Mouse (Mus musculus) monocyte, adult 5-6 weeks (primary cell): ENCODE measurements at regions not wholly inside any gene's neighbourhood (a gene's known extent, or its start where the extent isn't known, plus 50 kb on each side); places are given as distances from the start of the nearest gene placed in this dataset.

Experiments
- ATAC-seq: fragments of 153-309, 156-312 bp; replicated peaks from 2 replicates; pipeline ENCODE4 v1.8.0; 2017; ENCODE audit warnings: mild to moderate bottlenecking; ENCODE audit not compliant: low TSS enrichment, insufficient number of reproducible peaks, severe bottlenecking, poor library complexity, low FRiP score

DNA sequence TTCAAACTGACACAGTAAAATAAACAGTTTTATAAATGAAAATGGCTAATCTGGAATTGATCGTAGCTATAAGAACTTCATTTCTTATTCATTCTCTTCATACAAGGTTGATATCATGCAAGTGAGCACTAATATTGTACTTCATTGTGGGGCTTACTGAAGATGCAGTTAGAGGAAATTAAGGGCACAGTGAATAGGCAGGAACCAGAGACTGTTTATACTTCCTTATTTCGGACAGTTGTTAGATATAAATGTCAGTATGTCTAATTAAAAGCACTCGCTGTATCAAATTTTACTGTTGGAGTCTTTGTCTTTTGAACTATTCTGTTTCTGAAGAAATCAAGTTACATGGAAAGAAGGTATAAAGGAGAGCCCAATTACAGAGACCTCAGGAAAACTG is 208.5 kb upstream of the Pkn2 start:
- ATAC-seq: no peak

DNA sequence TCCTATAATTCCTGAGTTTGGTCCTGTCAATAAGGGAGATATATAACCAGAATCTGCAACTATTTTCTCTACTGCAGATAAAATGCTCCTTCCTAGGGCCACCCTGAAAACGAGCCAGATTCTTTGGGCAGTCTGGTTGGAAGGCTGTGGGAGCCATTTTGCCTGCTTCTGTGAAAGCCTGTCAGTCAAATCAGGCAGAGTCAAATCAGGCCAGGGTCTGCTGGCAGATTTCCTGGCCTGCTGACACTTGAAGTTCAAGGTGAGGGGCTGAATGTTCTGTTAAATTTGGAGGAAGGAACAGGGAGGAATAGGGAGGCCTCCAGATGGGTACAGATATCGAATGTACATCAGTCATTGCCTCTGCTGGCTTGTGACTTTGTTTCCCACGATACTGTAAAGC is 206.0 kb upstream of the Pkn2 start:
- ATAC-seq: no peak

DNA sequence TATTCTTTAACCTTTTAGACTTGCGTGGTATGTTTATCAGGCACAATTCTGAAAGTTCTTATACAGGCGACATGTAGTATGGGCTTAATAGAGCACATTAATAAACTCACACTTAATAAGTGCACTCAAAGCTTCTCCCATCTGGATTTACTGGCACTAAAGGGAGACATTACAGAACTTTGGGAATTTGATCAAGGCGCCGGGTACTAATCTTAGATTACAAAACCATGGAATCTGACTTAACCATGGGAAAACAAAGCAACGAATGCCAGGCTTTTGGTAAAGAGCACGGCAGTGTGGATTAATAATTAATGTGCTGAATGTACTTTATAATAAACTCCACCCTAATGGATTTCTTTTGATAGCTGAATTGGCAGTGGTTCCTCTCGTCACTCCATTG is 196.5 kb upstream of the Pkn2 start:
- ATAC-seq: no peak

DNA sequence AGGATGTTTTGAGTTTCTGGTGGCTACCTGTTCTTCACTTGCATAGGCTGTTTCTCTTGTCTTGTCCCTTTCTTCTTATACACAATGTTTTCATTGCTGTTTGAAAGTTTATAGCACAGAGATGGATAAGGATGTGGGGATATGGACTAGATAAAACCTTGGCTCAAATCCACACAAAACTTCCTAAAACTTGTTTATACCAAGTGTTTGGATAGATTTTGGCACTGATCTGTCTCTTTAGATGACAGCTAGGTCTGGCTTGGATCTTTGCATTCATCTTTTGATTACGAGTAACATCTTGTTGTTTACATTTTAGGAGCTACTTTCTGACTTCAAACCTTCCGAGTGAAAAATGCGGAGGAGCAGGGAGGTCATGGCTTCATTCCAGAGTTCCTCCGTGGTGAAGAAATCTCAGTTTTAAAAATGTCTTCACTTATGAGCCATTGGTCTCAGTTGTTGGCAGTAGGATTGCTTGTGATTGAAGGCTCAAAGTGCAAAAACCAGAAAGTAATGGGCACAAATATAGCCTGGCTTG is 190.1 kb upstream of the Pkn2 start:
- no peak for ATAC-seq

DNA sequence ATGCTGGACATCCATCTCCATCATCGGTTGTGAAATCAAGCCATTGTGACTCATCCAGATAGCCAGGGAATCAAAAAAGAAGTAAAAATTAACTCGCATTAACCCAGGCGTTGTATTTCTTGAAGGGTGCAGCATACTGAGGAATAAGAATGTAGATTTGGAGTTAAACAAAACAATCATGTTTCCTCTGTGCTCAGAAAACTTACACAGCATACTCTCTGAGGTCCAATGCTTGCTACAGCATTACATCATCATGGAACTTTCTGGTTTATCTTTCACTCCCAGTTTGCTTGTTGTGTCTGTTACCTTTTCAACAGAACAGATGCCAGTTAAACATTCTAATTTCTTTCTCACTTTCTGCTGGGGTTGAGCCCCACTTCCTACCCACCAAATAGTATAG is 173.1 kb upstream of the Pkn2 start:
- no peak for ATAC-seq

DNA sequence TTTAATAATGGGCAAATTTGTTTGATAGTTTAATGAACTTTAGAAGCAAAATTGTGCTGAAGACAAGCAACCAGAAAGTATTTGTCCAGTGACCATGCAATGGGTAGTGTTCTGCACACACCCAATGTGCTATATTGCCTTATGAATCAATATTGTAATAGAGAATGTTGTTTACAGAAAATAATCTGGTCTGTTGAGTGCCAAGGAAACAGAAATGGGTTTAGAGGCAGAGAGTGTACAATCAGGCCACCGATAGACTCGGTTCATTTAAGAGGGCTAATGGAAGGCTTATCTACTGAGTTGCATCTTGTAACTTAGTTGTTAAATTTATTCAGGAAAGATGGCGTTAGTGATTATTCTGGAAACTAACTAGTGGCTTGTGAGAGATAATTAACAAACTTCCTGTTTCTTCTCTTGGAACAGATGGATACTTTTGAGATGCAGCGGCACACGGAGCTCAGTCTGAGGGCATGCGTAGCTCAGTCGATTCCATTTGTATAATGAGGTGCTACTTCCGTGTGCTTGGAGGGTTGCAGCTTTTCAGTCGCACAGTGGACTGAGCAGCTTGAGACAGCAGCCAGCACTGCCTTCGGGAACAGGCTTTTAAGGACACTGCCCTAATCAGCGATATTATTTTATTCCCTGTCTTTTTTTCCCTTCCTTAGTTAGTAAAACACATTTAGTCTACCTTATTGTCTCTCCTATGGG is 171.6 kb upstream of the Pkn2 start:
- ATAC-seq: no peak

DNA sequence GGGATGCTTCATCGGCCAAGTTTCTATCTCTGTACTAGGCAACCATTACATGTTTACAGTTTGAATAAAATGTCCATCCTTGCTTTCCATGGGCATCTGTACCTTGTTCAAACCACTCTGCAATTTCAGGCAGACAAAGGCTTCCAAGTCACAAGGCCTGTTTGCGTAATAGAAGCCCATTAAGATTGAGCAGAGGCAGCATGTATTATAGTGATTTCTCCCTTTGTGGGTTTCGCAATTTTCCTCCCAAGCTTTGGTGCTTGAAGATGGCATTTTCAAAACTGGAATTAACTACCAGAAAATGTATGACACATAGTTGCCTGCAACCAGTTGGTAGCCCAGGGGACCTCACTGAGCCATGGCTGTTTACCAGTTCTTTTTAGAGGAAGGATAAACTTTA is 158.9 kb upstream of the Pkn2 start:
- ATAC-seq: no peak

DNA sequence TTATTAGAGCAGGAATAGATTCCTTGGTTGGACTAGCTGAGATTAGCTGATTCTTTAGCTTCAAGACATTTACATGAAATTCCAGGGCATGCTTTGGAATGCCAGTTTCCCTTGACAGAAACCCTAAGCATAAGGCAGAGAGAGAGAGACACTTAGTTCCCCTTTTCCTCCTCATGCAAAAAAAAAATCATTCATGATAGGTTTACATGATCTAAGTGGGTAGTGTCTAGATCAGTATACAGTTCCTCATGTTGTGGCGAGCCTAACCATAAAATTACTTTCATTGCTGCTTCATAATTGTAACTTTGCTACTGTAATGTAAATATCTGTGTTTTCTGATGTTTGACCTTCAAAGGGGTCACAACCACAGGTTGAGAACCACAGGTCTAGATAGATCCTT is 154.3 kb upstream of the Pkn2 start:
- ATAC-seq: no peak

DNA sequence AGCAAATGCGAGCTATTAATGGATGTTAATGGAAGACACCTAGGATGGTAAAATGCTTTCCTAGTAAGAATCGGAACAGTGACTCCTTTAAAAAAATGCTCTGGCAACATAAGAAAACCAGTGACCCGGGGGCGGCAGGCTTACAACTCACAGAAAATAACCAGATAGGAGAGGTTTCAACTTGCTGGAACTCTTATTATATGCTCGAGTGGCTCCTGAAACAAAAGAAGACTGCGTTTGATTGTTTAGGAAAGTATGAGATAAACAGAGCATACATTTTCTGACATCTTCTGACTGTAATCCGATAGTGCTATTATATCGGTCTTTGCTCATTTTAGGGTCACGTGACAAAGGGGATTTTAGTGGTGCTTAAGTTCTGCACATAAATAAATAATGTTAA is 152.8 kb upstream of the Pkn2 start:
- no peak for ATAC-seq

DNA sequence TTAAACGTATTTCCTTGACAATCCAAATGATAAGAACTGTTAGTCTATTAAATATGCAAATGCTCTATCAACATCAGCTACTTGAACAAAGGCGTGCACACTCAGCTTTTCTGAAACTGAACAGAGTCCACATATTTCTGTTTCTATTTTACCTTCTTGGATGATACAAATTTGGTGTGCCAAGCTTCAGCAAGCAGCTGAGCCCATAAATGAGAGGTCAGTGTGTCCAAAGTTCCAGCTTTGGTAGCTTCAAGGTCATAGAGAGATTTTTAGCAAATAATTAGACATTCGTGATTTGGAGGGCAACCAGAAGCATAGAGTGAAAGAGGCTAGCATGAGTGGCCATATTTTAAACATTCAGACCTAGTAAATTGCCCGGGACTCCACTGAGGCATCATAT is 140.7 kb upstream of the Pkn2 start:
- ATAC-seq: no peak

DNA sequence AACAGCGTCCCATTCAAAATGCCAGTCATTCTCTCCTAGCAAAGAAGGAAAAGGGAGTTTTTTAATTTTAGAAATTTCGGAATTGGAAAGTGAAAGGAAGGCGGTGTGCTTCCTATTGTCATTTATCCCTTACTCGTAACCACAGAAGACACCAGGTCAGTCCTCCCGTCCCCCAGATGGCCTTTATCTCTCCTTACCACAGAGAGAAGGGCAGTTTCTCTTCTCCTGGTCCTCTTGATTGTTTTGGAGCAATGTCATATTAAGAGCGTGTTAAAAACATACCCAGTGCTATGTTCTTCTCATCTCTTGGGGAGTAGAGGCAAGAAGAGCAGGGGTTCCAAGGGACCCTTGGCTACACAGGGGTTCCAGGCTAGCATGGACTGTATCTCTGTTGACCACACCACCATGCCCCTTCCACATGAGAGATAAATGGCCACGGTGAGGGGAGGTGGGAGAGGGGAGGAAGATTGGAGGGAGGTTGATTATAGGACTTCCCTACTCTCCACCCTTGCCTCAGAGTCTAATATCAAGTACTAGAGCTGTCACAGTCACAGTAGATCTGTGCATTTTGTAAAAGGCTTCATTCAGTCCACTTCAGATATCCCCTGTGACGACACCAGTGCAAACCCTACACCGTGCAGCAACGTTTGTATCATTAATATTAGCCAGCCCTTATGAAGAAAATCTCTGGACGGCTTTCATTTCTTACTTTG is 139.5 kb upstream of the Pkn2 start:
- ATAC-seq: no peak

DNA sequence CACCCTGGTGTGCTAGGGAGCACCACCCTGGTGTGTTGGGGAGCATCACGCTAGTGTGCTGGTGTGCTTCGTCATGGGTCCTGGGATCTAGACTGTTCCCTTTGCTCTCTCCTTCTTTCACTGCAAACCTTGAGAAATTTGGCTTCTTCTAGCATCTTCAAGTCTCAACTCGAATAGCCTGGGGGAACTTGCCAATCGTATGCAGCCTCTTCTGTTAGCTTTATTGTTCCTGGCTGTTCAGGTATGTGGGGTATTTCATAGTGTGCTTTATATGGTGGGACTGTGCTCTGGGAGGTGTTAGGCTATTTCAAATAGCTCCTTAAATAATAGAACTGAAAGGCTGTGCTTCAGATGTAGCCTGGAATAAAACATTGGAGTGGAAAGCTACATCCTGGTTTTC is 135.7 kb upstream of the Pkn2 start:
- no peak for ATAC-seq

DNA sequence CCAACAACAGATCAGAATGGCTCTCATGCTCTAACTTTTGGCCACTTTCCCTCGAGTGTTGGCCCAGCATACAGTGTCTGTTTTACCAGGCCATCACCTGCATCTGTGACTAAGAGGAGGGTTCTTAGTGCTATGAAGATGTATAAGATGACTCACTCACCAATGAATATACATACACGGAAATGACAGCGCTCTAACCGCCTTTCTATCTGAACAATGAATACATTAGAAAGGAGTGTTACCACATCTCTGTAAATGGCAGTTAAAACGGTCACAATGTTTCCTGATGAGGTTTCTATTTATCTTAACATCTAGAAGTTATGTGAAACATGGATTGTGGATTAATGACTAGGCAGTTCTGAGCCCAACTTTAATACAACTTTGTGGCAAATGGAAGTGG is 135.0 kb upstream of the Pkn2 start:
- no peak for ATAC-seq

DNA sequence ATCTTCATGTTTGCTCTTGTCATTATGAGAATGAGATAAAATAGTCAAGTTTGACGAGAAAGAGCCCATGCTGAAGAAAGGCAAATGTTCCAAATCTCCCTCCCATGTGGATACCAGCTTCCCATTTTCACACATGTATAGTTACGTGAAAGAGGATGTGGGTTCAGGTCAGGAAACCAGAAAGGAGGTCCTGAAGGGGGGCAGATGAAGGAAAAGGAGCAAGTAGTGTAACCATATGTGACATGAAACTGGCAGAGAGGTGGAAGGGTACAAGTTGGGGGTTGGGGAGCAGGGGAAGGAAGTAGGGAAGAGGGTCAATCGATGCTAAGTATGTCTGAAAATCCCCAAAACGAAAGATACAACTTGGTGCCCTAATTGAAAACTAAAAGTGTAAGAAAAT is 132.6 kb upstream of the Pkn2 start:
- ATAC-seq: no peak

DNA sequence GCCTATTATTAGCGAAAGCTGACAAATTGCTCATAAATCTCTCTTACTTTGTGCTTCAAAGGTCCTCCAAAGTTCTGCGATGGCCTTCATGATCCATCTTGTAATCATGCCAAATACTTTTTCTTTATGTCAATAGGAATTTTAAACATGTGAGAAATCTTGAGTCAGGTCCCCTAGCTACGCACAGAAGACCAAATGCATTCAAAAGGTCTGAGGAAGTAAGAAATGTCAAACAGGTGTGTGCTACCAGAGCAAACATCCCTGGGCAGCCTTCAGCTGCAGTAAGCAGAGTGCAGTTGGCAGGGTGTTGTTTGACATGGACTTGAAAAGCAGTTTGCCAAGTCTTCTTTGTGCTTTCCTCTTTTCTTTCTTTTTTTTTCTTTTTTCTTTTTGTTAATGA is 125.2 kb upstream of the Pkn2 start:
- no peak for ATAC-seq

DNA sequence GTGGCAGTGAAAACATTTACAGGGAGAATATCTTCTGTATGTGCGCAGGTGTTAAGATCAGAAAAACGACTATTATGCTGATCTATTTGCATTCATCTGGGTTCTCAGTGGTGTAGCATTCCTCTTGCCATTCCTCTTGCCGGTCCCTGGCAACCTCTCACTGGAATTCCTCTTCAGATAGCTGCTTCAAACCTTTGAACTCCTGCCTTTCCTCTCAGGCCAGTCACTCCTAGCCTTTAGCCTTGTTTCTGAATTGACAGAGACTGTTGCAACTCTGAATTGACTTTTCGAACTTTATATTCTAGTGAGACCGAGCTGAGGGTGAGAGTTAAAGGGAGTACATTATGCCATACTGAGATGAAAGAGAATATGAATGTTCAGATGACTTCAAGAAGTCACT is 120.1 kb upstream of the Pkn2 start:
- ATAC-seq: no peak

DNA sequence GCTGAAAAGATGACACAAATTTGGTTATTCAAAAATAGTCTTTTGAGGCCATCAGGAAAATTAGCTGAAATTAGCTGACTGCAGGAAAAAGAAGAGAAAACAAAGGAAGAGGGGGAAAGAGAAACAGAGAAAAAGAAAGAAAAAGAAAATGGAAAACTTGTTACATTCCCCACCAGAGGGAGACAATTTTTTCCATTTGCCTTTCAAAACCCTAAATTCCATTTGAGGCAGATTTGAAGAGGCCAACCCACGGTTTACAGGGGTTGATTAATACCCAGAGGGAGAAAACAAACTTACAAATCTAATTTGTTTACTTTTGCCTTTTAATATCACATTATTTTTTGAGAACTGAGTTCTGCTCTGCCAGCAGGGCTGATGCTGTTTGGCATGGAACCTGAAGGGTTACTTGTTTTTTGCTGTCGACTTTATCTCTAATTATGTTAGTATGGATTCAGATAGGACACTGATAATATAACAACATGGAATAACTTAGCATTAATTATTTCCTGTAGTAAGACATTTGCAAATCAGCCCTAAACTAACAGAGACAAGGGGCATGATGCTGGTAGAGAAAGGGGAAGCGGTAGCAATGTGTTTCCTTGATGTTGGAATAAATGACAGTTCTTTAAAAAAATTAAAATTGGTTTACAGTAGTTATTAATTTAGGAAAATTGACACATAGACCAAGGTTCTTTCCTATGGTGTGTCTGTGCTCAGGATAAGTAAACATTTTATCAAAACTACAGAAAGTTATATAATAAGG is 114.4 kb upstream of the Pkn2 start:
- ATAC-seq: no peak

DNA sequence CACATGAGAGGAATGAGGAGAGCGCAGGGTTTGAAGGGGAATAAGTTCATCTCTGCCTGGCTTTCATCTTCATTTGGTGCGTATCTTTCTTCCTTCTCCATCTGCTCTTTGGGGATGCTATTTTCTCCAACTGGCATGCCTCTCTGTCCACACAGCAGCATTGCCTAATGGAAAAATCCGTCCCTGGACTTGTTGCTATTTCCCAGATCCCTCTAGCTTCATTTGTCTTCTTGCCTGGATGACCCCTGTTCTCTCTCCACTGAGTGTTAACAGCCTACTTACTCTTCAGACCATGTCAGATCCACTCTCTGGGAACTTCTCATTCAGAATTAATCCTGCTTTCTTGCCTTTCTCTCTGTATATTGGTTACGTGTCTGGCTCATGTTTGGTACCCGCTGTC is 102.7 kb upstream of the Pkn2 start:
- ATAC-seq: no peak

DNA sequence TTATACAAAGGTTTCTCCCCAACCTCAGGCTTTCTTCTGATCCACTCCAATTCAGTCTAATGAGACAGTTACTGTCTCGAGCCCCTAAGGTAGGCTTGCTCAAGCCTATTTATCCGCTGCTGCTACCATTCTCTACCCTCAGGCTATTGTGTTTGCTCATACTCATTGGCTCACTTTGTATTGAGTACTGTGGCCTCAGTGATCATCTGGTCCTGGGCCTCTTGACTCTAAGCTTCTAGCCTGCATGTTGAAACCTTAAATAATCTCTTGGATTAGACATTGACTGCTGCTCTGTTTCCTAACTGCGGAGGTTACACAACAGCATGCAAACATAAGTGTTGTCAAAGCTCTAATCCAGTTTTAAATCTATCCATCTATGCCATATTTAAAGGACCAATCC is 99.4 kb upstream of the Pkn2 start:
- no peak for ATAC-seq

DNA sequence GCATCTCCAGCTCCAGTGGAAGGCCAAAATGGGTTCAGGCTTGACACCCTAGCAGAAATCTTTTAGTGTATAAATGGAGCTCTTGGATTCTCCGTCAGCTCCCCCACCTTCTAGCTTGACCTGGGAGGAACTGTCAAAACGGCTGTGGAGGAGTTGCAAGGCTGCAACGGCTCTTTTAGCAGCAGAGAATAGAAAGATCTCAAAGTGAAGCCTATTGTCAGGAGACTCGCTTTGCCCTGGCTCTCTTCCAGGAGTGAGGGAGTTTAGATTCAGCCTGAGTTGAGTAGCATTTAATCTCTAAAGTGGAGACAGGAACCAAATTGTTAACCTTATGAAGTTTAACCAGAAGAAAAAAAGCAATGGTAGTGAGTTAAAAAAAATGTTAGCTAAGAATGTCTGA is 97.4 kb upstream of the Pkn2 start:
- ATAC-seq: no peak
